Mouse (Mus musculus) left cerebral cortex, postnatal 25 days (tissue): Measurements from ENCODE around the gene Gpx5. TPM values are rescaled to one million over a fixed set of nuclear protein-coding genes. Genes with fewer than 3 reads are reported as not detected.

Source experiments
- DNase-seq, 2 experiments: peaks; one replicate each; pipeline ENCODE4 v3.0.0; 2022; ENCODE audit warnings: low spot score in 2 of 2, mixed read lengths in 1 of 2
- intact Hi-C: fragments of 180-260 bp; cut with DNase I; formaldehyde crosslinking; loops from one replicate; pipeline ENCODE4 v1.15.1; 2025
- total RNA-seq, 2 experiments: library from RNA; stranded (reverse); gene quantifications; 2 replicates each; pipeline ENCODE4 v1.2.3; 2021

Gpx5 gene
- total RNA-seq = not detected

DNA sequence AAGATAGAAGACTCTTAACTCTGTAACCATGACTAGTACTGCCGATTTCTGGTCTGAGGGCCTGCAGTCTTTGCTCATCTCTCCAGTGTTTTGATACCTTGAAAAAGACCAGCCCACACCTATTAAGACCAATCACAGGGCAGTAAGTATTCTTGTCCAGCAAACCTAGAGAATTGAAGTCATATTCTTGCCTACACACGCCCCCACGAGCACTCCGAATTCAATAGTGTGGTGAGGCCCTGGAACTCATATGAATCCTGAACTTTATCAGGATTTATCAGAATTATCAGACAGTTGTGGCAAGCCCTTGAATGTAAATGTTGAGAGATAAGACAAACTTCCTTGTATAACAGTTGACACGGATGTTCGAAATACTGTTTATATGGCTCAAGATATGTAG lies at the start of gene Gpx5:
Gpx5 (minus strand) TSS at position 101 of the 400 bp plus-strand sequence.
- intact Hi-C loops = no loop called here
- DNase-seq = no peak

DNA sequence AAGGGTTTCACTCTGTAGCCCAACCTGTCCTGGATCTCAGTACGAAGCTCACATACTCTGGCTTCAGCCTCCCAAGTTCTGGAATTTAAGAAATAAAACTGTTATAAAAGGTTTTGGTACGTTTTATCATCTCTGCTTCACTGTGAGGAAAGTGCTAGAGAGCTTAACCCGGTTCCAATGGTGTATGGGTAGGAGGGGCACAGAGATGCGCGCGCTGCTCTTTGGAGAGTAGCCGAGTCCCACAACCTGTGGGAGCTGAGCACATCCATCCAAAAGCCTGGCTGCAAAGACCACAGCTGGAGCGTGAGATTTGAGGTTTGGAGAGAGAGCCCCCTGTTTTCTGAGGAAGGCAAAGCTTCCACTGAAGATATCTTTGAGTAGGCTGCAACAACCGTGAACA lies 34.9 kb upstream of the Gpx5 start:
- intact Hi-C loops = loop anchor here (2.0 to 10.0 kb wide), 4 partner anchors 51 to 1033 kb away; no protein-coding TSS in a partner anchor
- DNase-seq = peak; percentile 11 to 44

- DNase-seq = peak; percentile 81 to 82
- intact Hi-C loops = loop anchor here (2.0 to 10.0 kb wide), 4 partner anchors 50 to 1032 kb away; no protein-coding TSS in a partner anchor
Observed at GRCm38 (mm10) chr13:21326657-21327211, 34.2 kb upstream of the Gpx5 start.

DNA sequence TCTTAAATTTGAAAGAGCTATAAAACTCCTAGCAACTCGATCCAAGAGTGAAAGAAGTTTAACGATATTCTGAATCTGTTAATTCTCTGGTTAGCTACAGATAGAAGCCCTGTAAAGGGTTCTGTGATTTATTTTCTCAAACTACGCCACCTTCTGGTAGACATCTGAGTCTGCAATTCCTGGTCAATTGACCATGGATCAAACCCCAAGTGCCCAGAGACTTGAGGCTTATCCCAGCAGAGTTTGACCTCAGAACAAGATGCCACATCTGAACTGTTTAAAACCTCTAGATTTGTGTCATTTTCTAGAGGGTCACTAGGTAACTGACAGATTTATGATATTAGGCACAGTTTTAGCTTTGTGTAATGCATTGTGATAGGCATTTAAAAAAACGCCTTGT lies 33.7 kb upstream of the Gpx5 start:
- intact Hi-C loops = loop anchor here (2.0 to 10.0 kb wide), 4 partner anchors 49 to 1031 kb away; no protein-coding TSS in a partner anchor
- peak; percentile 6 to 21 for DNase-seq

GRCm38 (mm10) chr13:21323405-21323804 lies 30.9 kb upstream of the Gpx5 start:
- intact Hi-C loops = loop anchor here (10.0 kb wide), 1 partner anchor 1029 kb away; no protein-coding TSS in a partner anchor
- peak; percentile 3 to 12 for DNase-seq

DNA sequence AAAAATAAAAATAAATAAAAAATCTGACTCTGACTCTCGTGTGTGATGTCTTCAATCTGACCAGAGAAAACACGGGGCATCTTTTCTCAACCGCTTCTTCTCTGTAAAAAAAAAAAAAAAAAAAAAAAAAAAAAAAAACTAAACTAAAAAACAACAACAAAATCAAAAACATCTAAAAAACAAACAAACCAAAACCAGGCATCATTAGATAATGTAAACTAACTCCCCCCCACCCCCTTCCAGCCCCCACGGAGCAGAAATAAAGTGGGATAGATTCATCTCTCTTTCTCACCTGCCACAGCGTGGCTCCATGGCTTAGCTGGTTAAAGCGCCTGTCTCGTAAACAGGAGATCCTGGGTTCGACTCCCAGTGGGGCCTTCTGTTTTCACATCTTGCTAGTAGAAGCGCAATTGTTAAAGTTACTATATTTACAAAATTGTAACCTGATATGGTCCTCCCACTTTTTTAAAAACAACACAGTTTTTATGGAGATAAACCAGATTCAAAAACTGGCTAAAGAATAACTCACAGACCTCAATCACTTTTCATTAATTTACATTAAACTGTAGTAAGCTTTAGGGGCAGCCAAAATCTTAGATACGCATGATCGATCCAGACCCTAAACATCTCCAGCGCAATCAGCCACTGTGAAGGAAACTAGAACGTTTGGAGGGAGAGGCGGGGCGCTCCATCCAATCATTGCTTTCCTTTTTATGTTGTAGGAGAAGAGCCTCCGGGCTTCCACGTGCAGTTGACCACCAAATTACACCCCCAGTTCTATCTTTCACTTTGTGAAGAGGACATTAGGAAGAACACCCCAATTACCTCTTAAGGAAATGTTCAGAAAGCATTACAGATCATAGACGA lies 30.2 kb upstream of the Gpx5 start:
- DNase-seq = peak; percentile 71 to 80
- intact Hi-C loops = loop anchor here (10.0 kb wide), 1 partner anchor 1028 kb away; no protein-coding TSS in a partner anchor

GRCm38 (mm10) chr13:21321890-21322494 lies 29.5 kb upstream of the Gpx5 start:
- intact Hi-C loops = loop anchor here (10.0 kb wide), 1 partner anchor 1027 kb away; no protein-coding TSS in a partner anchor
- DNase-seq = peak; percentile 28 to 43

GRCm38 (mm10) chr13:21320262-21320661 lies 27.7 kb upstream of the Gpx5 start:
- intact Hi-C loops = loop anchor here (10.0 kb wide), 1 partner anchor 1025 kb away; no protein-coding TSS in a partner anchor
- no peak for DNase-seq

GRCm38 (mm10) chr13:21313903-21314302 lies 21.4 kb upstream of the Gpx5 start:
- intact Hi-C loops = no loop called here
- no peak for DNase-seq

GRCm38 (mm10) chr13:21312854-21313253 lies 20.3 kb upstream of the Gpx5 start:
- intact Hi-C loops = no loop called here
- DNase-seq = no peak

- intact Hi-C loops = no loop called here
Observed at GRCm38 (mm10) chr13:21311926-21312325, 19.4 kb upstream of the Gpx5 start, which contains the start of gene Gpx6. Gene Gpx6 (plus strand): TSS chr13:21312125.

DNA sequence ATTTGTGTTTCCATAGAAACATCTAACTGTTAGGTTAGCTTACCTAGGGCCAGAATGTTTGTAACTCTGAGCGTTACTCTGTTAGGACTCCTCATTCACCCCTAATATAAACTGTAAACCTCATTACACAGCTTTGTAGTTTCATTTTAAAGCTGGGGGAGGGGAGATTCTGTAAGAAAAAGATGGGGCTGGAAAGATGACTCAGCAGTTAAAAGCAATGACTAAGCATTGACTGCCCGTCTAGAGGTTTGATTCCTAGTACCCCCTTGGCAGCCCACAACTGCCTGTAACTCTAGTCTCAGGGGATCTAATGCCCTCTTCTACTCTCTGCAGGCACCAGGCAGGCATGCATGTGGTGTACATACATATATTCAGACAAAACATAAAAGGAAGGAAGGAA lies 17.3 kb upstream of the Gpx5 start:
- intact Hi-C loops = no loop called here
- no peak for DNase-seq

More at GRCm38 (mm10) chr13:21311926-21312325, 19.4 kb upstream of the Gpx5 start, which contains the start of gene Gpx6:
- no peak for DNase-seq

DNA sequence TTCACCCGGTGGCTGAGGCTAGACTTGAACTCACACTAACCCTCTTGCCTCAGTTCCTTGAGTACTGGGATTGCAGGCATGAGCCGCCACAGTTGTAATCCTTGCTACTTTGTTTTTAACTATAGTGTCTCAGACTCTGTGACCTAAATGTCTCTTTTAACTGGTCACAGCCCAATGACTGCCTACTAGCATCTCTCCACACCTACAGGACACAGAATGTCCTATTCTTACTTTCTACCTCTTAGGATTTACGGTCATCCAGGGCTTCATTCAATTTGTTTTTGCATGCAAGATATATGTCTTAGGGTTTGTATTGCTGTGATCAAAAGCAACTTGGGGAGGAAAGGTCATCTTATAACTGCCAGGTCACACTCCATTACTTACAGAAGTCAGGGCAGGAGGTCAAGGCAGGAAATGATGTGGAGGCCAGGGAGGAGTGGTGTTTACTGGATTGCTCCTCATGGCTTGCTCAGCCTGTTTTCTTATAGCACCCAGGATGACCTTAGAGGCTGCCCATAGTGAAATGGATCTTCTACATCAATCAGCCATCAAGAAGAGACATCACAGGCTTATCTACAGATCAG lies 12.0 kb upstream of the Gpx5 start:
- intact Hi-C loops = no loop called here
- DNase-seq = no peak

- no peak for DNase-seq
- intact Hi-C loops = no loop called here
Observed at GRCm38 (mm10) chr13:21298557-21298956, 6.0 kb upstream of the Gpx5 start.

- DNase-seq = peak; percentile 92 to 96
- intact Hi-C loops = loop anchor here (5.0 kb wide), 1 partner anchor 433 kb away; no protein-coding TSS in a partner anchor
Observed at GRCm38 (mm10) chr13:21279559-21279958, 13.0 kb downstream of the Gpx5 start.

- DNase-seq = peak in 1 of 2 experiments; percentile 6
- intact Hi-C loops = loop anchor here (5.0 kb wide), 1 partner anchor 433 kb away; no protein-coding TSS in a partner anchor
Observed at GRCm38 (mm10) chr13:21279076-21279475, 13.5 kb downstream of the Gpx5 start.

DNA sequence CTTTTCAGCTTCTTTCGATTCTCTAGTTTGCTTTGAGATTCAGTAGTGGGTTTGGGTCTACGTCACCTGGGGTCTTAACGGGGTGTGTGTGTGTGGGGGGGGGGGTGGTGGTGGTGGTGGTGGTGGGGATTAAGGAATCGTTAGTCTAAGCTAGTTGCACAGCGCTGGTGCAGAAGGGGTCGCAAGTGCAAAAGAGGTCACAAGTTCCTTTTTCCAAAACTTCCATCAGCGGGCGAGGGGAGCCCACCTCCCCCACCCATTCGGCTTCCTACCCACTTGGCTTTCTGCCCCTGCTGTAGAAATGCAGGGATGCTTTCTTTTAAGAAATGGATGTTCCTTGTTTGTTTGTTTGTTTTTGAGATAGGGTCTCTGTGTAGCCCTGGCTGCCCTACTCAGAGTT lies 16.0 kb downstream of the Gpx5 start:
- intact Hi-C loops = loop anchor here (2.0 to 5.0 kb wide), 2 partner anchors 50 to 436 kb away; no protein-coding TSS in a partner anchor
- DNase-seq = no peak

- intact Hi-C loops = loop anchor here (1.0 to 5.0 kb wide), 5 partner anchors 41 to 436 kb away; no protein-coding TSS in a partner anchor
- peak; percentile 90 to 96 for DNase-seq
Observed at GRCm38 (mm10) chr13:21275815-21276550, 16.5 kb downstream of the Gpx5 start.
